Mouse (Mus musculus): ENCODE results near the gene Mymk.

Gene Mymk

DNA sequence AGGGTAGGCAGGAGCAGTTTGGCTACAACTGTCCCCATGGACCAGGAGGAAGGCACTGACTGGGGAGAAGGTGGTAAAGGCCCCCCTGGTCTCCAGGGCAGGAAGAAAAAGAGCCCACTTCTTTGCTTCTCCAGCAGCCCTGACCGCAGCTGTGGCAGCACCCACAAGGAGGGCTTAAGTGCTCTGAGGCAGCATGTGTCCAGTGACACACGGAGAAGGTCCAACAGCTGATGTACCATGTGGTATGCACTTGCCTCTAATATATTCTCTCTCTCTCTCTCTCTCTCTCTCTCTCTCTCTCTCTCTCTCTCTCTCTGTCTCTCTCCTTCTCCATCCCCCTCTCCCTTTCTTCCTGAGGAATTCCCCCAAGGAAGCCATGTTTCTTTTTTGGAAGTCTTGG is at the start of gene Mymk:
Mymk (minus strand) TSS at position 202 of the 400 bp plus-strand sequence.
- no peak for DNase-seq (ENCODE audit: low read depth, low spot score)

GRCm38 (mm10) chr2:27120241-27120641 is 48.3 kb upstream of the Mymk start:
- DNase-seq (ENCODE audit: low read depth, low spot score) = no peak

GRCm38 (mm10) chr2:27119766-27120165 is 47.8 kb upstream of the Mymk start:
- DNase-seq (ENCODE audit: low read depth, low spot score) = no peak

GRCm38 (mm10) chr2:27118452-27118851 is 46.5 kb upstream of the Mymk start:
- no peak for DNase-seq (ENCODE audit: low read depth, low spot score)

DNA sequence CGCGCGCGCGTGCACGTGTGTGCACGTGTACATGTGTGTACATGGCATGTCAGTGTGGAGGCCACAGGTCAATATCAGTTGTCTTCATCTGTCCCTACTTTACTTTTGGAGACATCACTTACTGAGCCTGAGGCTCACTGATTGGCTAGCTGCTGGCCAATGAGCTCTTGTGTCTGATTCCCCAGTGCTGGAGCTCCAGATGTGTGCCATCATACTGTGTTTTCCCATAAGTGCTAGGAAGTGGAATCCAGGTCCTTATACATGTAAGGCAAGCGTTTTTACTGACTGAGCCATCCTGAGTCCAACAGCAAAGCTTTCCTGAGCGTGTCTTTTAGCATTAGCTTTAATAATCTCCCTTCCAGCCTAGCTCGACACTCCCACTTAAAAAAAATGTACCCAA is 42.2 kb upstream of the Mymk start:
- no peak for DNase-seq (ENCODE audit: low read depth, low spot score)

- no peak for DNase-seq (ENCODE audit: low read depth, low spot score)
Measured at GRCm38 (mm10) chr2:27112585-27112984, 40.6 kb upstream of the Mymk start.

DNA sequence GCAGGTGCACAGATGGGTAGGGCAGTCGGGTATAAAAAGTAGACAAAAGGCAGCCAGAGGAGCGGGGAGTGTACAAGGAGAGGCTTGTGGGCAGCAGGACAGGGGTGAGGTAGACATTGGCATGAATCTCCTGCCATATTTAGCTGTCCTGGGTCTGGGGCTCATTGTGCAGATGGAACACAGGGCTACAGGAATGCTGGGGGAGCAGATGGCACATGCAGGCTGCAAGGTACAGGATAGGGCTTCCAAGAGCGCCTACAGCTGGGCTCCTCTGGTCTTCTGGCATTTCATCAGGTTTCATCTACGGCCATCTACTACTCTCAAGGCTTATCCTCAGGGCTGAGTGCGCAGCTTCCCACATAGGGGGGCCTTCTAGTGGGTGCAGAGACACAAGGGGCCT is 37.1 kb upstream of the Mymk start:
- no peak for DNase-seq (ENCODE audit: low read depth, low spot score)

DNA sequence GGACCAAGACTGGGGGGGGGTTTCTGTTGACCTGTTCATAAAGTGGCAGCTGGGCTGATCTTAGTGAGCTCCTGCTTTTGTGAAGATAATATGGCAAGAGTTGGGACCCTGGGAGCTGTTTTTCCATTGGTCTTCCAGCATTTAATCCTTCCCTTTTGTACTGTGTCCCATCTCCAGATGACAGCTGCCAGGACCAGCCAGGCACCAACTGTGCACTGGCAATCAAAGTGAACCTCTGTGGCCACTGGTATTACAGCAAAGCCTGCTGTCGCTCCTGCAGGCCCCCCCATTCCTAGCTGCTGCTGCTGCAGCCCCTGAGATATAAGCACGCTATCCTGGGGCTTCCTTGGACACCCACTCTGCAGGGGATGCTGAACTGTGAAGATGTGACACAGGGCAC is 36.2 kb upstream of the Mymk start:
- DNase-seq (ENCODE audit: low read depth, low spot score) = no peak

DNA sequence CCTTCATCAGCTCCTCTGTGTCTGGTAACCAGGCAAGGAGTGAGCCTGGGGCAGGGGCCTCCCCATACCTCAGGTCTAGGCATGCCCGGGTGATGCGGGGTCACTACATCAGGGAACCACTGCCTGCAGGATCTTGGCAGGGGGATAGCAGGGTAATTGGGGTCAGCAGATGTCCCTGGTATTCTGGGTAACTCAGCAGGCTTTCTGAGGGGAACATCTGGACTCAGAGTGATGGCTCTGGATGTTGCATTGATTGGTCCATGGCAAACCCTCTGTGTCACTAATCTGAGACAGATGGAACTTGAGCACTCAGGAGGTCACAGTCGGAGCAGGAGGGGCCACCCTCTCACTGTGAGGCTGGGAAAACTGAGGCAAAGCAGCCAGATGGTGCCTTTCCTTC is 34.8 kb upstream of the Mymk start:
- no peak for DNase-seq (ENCODE audit: low read depth, low spot score)

DNA sequence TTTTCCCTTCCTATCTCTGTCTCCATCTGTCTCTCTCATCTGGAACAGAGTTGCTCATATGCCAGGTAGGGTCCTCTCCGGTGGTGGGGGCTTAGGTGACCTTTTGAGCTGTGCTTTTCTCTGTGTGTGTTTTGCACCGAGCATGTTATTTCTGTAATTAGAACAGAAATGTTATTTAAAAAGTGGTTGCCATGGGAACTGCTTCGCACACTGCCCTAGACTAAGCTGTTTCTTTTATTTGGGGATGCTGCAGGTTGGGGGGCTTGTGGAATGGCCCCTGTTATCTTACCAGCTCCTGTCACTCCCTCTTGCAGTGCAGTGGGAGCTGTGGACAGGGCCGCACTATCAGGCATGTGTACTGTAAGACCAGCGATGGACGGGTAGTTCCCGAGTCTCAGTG is 31.6 kb upstream of the Mymk start:
- no peak for DNase-seq (ENCODE audit: low read depth, low spot score)

DNA sequence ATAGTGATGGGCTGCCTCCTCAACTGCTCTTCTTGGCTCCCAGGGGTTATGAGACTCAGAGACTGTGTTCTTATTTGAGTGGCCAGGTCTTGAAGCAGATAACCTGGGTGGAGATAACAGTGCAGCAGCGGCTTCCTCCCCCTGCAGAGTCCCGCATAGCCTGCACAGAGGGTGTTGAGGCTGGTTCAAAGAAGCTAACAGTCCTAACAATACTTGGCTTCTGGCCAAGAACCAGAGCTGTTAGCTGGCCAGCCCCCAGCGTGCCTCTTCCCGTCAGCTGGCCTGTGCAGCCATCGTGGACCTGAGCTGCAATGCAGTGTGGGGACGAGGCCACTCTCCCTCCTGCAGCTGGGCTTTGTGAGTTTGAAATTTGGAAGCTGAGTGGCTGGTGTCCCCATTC is 25.8 kb upstream of the Mymk start:
- DNase-seq (ENCODE audit: low read depth, low spot score) = no peak

DNA sequence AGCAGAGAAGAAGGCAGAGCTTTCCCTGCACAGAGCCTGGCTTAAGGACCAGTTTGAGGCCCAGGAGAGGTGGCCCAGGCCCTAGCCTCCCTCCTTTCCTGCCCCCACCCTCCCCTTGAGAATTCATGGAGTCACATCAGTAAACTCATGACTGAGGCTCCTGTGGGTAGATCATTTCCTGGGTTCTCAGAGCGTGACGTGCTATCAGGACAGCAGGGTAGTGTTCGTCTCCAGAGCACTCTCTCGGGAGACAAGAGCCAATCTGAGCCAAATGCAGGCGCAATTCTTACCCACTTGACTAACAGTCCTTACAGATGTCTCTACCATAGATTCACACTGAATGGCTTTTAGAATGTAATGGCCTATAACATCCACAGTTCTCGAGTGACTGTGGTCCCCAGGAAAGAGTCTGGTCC is 25.3 kb upstream of the Mymk start:
- no peak for DNase-seq (ENCODE audit: low read depth, low spot score)

GRCm38 (mm10) chr2:27096341-27096981 is 24.5 kb upstream of the Mymk start:
- no peak for DNase-seq (ENCODE audit: low read depth, low spot score)

DNA sequence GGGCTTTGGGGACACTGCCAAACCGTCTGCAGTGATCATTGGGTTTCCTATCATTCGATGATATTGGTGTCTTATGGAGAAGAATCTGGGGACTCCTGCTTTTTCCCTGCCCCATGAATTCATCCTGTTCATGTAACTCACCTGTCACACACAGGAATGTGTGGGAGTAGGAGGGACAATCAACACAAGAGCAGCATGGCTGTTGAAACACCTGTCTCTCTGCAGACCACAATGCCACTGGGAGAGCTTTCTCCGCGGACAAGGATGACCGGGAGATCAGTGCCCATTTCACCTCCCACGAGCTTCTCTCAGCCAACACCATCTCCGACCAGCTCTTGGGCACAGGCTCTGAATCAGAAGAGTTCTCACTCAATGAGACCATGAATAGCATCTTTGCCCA is 23.2 kb upstream of the Mymk start:
- DNase-seq (ENCODE audit: low read depth, low spot score) = no peak

DNA sequence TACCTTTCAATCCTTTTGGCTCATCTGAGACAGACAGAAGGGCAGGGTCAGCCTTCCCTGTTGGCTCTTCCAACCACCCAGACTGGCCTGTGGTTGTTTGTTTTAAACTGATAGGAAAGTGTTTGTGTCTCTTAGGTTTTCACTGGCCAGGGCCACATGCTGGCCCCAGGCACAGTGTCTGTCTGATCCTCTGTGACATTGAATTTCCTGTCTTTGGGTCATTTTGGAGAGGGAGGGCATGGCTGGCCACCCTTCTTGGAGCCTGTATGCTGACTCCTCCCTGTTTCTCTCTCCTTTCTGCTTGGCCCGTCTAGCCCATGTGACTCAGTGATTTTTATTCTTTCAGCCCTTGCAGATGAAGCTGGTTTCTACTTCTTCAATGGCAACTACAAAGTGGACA is 17.3 kb upstream of the Mymk start:
- DNase-seq (ENCODE audit: low read depth, low spot score) = no peak

- no peak for DNase-seq (ENCODE audit: low read depth, low spot score)
Measured at GRCm38 (mm10) chr2:27088700-27089099, 16.7 kb upstream of the Mymk start.

DNA sequence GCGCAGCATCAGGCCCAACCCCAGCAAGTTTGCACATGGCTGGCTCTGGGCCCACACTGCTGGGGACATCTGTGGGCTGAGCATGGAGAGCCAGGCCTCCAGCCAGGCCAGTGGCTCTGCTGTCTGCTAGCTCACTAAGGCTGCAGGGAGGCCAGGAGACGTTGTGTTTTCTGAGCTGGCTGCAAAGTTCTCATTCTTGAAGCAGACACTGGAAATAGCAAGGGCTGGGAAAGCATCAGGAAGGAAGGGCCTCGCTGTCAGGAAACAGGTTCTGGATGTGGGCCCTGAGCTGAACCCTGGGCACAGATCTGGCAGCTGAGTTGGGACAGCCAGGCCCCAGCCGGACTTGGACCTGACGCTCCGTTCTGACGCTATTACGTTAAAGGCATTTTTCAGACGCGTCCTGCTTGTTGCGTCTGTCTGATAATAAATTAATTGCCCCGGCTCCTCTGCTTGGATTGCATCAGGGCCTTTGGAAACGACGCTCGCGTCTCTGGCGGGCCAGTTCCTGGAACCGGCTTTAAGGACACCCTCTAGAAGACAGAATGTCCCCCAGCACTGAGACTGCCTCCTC is 16.2 kb upstream of the Mymk start:
- DNase-seq (ENCODE audit: low read depth, low spot score) = no peak

- no peak for DNase-seq (ENCODE audit: low read depth, low spot score)
Measured at GRCm38 (mm10) chr2:27087581-27087980, 15.6 kb upstream of the Mymk start.

DNA sequence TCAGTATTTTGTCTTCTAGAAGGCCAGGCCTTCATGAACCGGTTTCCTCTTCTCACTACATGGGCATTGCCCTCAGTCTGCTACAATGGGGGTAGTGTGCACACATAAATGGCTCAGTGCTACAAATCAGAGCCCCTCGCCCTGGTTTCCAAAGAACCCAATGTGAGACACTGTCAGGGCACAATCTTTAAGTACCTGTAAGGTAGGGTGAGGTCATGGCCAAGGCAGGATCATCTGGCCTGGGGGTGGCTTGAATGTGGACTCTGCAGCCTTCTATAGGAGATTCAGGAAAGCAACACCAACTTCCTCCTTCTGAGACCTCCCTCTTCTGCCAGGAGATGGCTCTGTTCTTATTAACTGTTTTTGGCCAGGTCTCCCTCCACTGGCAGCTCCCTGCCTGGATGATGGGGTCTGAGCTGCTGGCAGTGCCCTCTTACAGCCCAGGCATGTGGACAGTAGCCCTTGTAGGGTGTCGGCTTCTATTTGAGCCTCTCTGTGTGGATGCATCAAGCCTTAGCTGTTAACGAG is 14.6 kb upstream of the Mymk start:
- no peak for DNase-seq (ENCODE audit: low read depth, low spot score)

- DNase-seq (ENCODE audit: low read depth, low spot score) = no peak
Measured at GRCm38 (mm10) chr2:27085801-27086200, 13.8 kb upstream of the Mymk start.

GRCm38 (mm10) chr2:27084963-27085362 is 13.0 kb upstream of the Mymk start:
- DNase-seq (ENCODE audit: low read depth, low spot score) = no peak

DNA sequence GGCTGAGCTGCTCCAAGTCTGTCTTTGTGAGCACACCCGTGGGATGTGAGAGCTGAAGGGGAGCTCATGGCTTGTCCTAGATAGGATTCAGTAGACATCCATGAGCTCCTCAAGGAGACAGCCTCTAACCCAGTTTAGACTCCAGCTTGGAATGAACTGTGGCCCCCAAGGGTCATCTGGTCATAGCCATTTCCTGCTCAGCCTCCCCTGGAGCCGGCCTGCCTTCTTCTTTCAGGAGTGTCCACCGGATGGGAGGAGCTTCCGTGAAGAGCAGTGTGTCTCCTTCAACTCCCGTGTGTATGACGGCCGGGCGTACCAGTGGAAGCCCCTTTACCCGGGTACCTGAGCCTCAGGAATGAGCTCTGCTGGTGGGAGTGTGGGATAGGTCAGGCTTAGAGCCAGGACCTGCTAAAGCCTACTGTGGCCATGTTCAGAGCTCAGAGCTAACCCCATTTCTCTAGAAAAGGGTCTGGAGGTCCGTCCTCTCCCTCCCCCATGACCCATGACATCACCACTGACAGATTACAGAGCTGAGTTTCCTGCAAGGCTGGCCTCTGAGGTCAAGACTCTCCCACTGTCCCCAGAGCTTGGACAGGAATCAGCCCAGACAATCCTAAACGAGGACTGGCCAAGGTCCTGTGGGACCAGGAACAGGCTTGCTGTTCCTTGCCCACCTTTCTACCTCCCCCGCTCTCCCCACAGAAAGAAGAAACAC is 11.9 kb upstream of the Mymk start:
- DNase-seq (ENCODE audit: low read depth, low spot score) = no peak

DNA sequence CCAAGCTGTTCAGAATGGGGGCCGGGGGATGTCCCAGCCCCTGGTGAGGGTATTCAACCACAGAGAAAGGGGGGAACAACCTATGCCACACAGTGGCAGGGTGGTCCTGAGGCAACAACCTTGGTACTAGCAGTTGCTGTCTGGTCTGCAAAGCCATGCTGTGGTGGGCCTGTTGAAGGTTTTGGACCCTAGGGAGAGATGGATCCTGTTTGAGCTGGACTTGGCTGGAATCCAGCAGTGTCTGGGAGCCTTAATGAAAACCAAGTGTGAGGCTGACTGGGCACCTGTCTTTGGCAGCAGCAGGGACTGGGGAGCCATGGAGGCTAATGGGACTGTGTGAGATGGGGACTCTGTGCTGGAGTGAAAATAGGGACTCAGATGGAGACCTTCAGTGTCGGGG is 7.7 kb upstream of the Mymk start:
- DNase-seq (ENCODE audit: low read depth, low spot score) = no peak
